ENCODE assay signal across 26 mouse cellular contexts in genomic region chr9:56527951-56528350, GRCm38 (mm10).
DNase-seq lines count a peak whose midpoint lies in the region; ATAC-seq lines count a peak whose summit lies in the region.
"Had no signal": no experiment of that assay in that cellular context is flagged by ENCODE, and none has a peak within 500 bp of the region (broad histone marks: within the 10 kb centered on the region; RNA-seq: fewer than 3 reads in every experiment).

No protein-coding gene starts in this region.

- H3K4me3 ChIP-seq in megakaryocyte, embryonic 14.5 days (replicated peaks): peak overlapping the region; percentile 5
- H3K4me3 ChIP-seq in liver, embryonic 12.5 days: no peak overlapping the region
- H3K4me3 ChIP-seq: embryonic facial prominence, embryonic 13.5 days; embryonic facial prominence, embryonic 15.5 days; erythroblast, embryonic 14.5 days; forebrain, embryonic 10.5 days; forebrain, embryonic 12.5 days had no signal

- H3K4me1 ChIP-seq in megakaryocyte, embryonic 14.5 days: peaks cover 53% of the 10 kb centered on the region
- no peaks in the 10 kb centered on the region for H3K4me1 ChIP-seq in liver, embryonic 12.5 days
- H3K4me1 ChIP-seq: embryonic facial prominence, embryonic 13.5 days; embryonic facial prominence, embryonic 15.5 days had no signal

- H3K4me2 ChIP-seq in liver, embryonic 12.5 days: no peak overlapping the region
- H3K4me2 ChIP-seq: embryonic facial prominence, embryonic 13.5 days; embryonic facial prominence, embryonic 15.5 days; forebrain, embryonic 12.5 days had no signal

- DNase-seq in retina, postnatal 1 day: peak; percentile 88
- no peak for DNase-seq in ovary, postnatal 36 days (ENCODE audit: low spot score)
- DNase-seq: adrenal gland, adult 2 months; adrenal gland, postnatal 10 days; adrenal gland, postnatal 25 days; B cell, adult 2 months; cerebellum, adult 11 months; cerebellum, adult 18-20 months; cerebellum, adult 8-10 months; cerebellum, adult 9-11 months; cerebellum, postnatal 14 days; cerebellum, postnatal 36 days; embryo, embryonic 11 days had no signal

- H3K9ac ChIP-seq in liver, embryonic 12.5 days: no peak overlapping the region
- H3K9ac ChIP-seq: embryonic facial prominence, embryonic 13.5 days; embryonic facial prominence, embryonic 15.5 days; forebrain, embryonic 12.5 days had no signal

- no peaks in the 10 kb centered on the region for H3K36me3 ChIP-seq in megakaryocyte, embryonic 14.5 days (replicated peaks; ENCODE audit: low read length)
- no peaks in the 10 kb centered on the region for H3K36me3 ChIP-seq in liver, embryonic 12.5 days
- H3K36me3 ChIP-seq: embryonic facial prominence, embryonic 13.5 days; embryonic facial prominence, embryonic 15.5 days; forebrain, embryonic 10.5 days; forebrain, embryonic 12.5 days; G1E had no signal

- H3K27ac ChIP-seq in liver, embryonic 12.5 days: no peak overlapping the region
- H3K27ac ChIP-seq: embryonic facial prominence, embryonic 13.5 days; embryonic facial prominence, embryonic 15.5 days; forebrain, embryonic 10.5 days; forebrain, embryonic 12.5 days had no signal

- H3K27me3 ChIP-seq in megakaryocyte, embryonic 14.5 days (replicated peaks): peaks cover 2% of the 10 kb centered on the region
- H3K27me3 ChIP-seq in liver, embryonic 12.5 days (replicated peaks): no peaks in the 10 kb centered on the region
- H3K27me3 ChIP-seq: CH12.LX; embryonic facial prominence, embryonic 13.5 days; embryonic facial prominence, embryonic 15.5 days had no signal

- ATAC-seq in megakaryocyte, adult 5-6 weeks (ENCODE audit: poor library complexity, severe bottlenecking): no peak
- no peak for ATAC-seq in liver, embryonic 12.5 days
- ATAC-seq: CD4-positive, CD25-positive, alpha-beta regulatory T cell, adult 4 months; forebrain, embryonic 14.5 days; forebrain, embryonic 16.5 days had no signal

- WGBS in liver, embryonic 12.5 days (ENCODE audit: insufficient replicate concordance): 67% methylated on average over 4 of the region's 4 CpGs

- H3K9me3 ChIP-seq in megakaryocyte, embryonic 14.5 days: no peaks in the 10 kb centered on the region
- no peaks in the 10 kb centered on the region for H3K9me3 ChIP-seq in liver, embryonic 12.5 days (replicated peaks)
- H3K9me3 ChIP-seq: embryonic facial prominence, embryonic 13.5 days; embryonic facial prominence, embryonic 15.5 days; forebrain, embryonic 12.5 days; G1E had no signal
